Mouse (Mus musculus) Muller cell, postnatal 12 days (primary cell): Measurements from ENCODE around the gene Gm826.
A peak's percentile ranks its signal among the peaks of the same experiment; 100 is the strongest.

Experiments
- DNase-seq: peaks from one replicate; pipeline ENCODE4 v3.0.0-alpha.2; 2015; ENCODE audit errors: inconsistent ontology term

The Gm826 gene

DNA sequence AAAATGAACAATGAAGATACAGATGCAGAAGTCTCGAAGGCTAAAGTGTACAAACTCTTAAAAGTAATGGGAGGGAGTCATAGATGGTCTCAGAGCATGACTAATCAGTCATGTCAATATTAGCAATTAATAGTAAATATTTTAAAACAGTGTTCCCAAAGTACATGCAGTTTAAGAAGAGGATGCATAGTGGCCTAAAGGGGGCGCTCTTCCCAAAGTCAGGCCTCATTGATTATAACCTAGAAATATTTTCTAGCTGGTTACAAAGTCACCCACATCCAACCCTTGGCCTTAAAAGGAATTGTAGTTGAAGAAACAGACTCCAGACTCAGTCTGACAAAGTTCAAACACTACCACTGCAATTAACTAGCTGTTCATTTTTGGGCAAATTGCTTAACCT, 20.4 kb upstream of the Gm826 start:
- no peak for DNase-seq

DNA sequence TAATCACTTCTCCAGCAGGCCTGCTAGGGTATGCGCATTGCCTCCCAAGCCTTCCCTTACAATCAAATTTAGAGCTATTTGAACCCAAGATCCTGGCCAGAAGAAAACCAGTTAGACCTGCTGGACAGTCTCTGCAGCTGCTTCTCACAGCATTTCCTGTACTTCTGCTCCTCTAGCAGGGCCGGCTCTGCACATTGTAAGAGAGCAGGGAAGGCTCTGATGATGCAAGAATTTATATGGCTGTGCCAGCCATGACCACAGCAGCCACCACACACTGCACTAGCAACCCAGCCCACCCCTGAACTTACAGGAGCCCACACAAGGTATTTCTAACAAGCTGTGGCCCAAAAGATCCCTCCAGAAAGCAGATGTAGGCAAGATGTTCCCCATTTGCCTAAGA, 19.6 kb upstream of the Gm826 start:
- no peak for DNase-seq

GRCm38 (mm10) chr2:160351038-160351574, 17.1 kb upstream of the Gm826 start:
- DNase-seq, result no peak

- no peak for DNase-seq
Observed at GRCm38 (mm10) chr2:160349578-160349977, 15.6 kb upstream of the Gm826 start.

GRCm38 (mm10) chr2:160348796-160349195, 14.8 kb upstream of the Gm826 start:
- DNase-seq, result peak; percentile 51

GRCm38 (mm10) chr2:160348072-160348604, 14.2 kb upstream of the Gm826 start:
- no peak for DNase-seq

GRCm38 (mm10) chr2:160345644-160346043, 11.7 kb upstream of the Gm826 start:
- no peak for DNase-seq

DNA sequence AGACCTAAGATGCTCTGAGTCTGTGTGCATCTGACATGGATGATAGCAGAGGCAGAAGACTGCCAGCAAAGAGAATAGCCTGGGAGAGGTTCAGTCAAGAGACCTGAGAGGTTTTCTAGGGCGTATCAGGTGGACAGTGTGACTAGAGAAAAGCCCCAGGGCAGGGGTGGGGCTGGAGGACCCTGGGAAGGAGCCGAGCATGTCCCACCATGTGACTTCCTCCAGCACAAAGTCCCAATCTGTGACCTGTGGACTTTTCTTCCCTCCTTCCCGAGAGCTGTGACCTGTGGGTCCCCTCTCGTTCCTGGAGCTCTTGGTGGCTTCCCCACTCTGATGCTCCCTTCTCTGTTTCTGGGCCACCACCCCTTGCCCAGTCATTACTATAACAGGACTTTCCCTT, 6.2 kb upstream of the Gm826 start:
- DNase-seq, result no peak

GRCm38 (mm10) chr2:160339595-160339994, 5.6 kb upstream of the Gm826 start:
- no peak for DNase-seq

DNA sequence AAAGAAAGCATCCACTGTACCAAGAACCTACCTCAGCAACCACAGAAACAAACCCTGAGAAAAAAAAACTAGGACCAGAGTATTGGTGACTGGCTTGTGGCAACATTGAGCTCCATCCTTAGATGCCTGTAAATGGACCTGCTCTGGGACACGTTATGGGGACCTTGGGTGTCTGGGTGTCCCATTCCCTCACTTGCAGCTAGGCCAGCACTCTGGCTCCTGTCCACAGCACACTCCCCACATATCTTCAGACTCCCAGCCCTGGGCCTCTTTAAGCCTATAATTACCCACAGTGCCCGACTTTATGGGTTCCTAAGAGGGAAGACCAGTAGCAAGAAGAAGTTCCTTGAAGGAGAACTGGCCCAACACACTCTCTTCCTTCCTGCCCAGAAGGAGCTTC, 2.1 kb upstream of the Gm826 start:
- DNase-seq, result no peak

- DNase-seq, result no peak
Observed at GRCm38 (mm10) chr2:160335043-160335442, 1.1 kb upstream of the Gm826 start.

DNA sequence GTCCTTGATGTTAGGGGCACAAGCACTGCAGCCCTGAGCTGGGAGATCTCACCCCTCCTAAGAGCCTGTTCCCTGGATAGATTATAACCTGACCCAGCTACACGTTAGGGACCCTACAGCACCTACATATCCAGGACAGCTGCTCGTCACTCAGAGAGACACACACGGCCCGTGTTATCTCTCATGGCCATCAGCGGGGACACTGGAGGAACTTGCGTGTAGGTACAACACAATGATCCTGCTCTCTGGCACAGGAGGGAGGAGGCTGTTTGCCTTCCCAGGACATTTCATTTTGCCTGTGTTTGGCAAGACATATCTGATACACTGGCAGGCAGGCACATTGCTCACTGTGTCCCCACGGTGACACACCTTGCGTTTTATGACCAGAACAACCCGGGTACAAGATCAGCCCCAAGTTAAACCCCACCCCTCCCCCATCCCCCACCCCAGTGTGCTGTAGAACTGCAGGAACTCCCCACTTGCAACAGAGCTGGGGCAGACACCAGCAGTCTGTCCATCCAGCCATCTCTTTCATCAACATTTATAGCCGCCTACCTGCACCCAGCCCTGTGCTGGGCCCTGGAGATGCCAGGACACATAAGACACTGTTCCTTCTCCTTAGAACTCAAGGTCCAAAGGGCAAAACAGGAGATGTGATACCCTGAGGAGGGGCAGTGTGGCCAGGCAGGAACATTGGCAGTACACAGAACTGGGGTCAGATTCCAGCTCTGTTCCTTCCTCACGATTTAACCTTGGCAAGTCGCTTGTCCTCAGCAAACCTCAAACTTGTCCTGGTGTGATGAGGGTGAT, 1.2 kb downstream of the Gm826 start:
- no peak for DNase-seq

DNA sequence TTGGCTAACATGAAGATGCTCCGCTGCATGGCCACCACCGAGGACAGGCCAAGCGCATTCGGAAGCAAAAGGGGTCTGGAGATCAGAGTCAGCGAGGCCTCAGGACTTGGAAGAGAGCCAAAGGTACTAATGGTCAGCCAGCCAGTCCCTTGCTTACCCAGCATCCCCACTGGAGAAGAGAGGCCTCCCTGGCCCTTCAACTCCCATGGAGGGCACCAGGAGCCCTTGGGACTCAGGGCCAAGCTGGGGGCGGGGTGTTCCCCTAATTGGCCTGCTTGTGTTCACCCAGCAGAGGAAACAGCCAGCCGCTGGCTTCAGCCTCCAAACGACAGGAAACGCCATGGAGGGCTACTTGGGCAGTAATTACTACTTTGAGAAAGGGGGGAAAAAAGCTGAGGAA, 5.1 kb downstream of the Gm826 start:
- no peak for DNase-seq

GRCm38 (mm10) chr2:160327716-160328115, 6.2 kb downstream of the Gm826 start:
- DNase-seq, result no peak

DNA sequence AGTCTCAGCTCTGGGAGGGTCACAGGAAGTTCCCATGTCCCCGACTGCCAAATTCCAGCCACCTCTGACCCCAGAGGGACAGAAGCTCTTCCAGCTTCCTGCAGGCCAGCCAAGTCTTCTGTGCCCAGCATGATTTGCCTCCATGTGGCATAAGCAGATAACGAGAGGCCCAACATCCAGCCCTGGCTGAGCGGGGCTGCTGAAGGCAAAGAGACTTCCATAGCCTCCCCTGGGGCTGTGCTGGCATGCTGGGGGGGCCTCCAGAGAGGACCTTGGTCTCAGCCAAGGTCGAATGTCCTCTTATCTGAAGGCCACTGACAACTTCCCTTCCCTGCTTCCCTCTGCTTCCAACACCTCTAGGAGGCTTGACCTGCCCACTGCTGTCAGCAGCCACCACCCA, 6.8 kb downstream of the Gm826 start:
- no peak for DNase-seq

DNA sequence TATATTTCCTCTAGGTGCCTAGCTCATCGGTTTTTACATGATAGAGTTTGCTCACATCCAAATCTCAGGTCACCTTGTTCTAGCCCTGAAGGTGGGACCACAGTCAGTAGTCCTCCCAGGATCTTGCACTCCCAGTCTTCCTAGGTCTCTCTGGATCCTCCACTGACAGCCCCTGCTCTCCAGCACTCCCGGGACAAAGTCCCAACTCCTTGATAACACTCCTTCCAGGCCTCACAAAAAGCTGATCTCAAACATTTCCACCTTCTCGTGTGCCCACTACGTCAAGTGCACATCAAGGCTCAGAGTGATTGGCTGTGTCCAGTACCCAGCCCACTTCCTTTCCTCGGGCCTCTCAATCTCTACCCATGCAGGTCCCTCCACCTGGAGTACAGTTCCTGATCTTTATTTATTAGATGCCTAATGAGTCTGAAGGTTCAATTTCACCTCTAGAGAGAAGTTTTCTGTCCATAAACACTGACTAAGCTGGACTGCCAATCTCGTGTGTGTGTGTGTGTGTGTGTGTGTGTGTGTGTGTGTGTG, 8.8 kb downstream of the Gm826 start:
- DNase-seq, result no peak

- DNase-seq, result no peak
Observed at GRCm38 (mm10) chr2:160321829-160322228, 12.1 kb downstream of the Gm826 start.

GRCm38 (mm10) chr2:160318255-160318654, 15.7 kb downstream of the Gm826 start:
- no peak for DNase-seq

DNA sequence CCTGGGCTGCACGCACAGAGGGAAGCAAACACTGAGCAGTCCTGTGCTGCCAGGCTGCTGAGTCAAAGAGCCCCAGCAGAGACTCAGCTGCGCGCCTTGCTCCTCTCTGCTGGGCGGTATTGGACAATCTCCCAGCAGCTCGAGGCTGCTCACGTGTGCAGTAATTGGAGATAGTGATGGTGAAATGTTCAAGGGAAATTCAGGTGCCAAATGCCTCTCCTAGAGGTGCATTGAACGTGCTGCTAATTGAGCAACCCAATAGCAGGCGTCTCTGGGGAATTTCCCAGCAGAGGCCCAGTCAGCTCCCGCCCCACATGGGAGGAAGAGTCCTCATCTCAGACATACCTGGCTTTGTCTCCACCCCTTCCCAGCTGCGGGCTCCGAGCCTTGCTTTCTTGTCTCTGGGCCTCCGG, 20.4 kb downstream of the Gm826 start:
- no peak for DNase-seq

DNA sequence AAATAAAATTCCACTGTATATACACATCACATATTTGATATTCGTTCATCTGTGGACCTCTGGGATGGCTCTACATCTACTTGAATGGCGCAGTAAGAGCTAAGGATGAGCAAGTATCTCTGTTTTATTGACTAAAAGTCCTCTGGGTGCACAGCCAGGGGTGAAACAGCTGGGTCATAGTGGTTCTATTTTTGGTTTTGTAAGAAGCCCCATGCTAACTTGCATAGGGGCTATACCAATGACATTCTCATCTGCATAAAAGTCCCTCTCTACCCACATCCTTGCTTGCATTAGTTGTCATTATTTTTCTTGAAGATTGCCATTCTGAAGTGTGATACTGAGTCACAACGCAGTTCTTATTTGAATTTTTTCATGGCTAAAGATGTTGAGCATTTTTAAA, 28.9 kb downstream of the Gm826 start:
- no peak for DNase-seq

DNA sequence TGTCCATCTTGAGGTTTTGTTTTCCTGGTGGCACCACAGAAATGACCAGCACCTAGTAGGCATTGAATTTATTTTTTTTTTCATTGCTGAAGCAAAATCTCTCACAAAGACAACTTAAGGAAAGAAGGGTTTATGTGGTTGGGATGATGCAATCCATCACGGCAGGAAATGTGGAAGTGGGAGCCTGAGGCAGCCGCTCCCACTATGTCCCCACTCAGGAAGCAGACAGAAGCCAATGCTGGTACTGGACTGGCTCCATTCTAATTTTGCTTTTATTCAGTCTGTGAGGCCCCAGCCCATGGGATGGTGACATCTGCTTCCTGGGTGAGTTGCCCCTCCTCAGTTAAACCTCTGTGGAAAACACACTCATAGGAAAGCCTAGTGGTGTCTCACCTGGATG, 30.0 kb downstream of the Gm826 start:
- DNase-seq, result no peak

GRCm38 (mm10) chr2:160302013-160302412, 31.9 kb downstream of the Gm826 start:
- DNase-seq, result no peak

GRCm38 (mm10) chr2:160298586-160298985, 35.4 kb downstream of the Gm826 start:
- no peak for DNase-seq
